Mouse (Mus musculus): ENCODE measurements around the gene Slc16a14. TPM values are rescaled to one million over a fixed set of nuclear protein-coding genes. Genes with fewer than 3 reads are reported as not detected.
A peak's percentile ranks its signal among the peaks of the same experiment; 100 is the strongest.

The Slc16a14 gene
- polyA plus RNA-seq, 1 experiment from 2014 or later: 0.12 TPM

GRCm38 (mm10) chr1:84933472-84934150 lies 1.3 kb downstream of the Slc16a14 start:
- Histone ChIP-seq H3K36me3 (ENCODE audit: control insufficient read depth, insufficient read depth, low read length) (no peaks in the 10 kb centered on the region), H3K4me2 (ENCODE audit: low read length) (peak overlapping the region; percentile 98), H3K27me3 (ENCODE audit: control insufficient read depth, insufficient read depth, low read length) (peaks cover 31% of the 10 kb centered on the region), H3K9ac (ENCODE audit: low read length) (no peak overlapping the region; the same call in 1 of the 2 replicates), H3K27ac (replicated peaks in 1 of 2; ENCODE audit: control insufficient read depth in 1 of 2, insufficient read depth in 1 of 2, low read depth in 2 of 2, low read length in 2 of 2) (no peak overlapping the region), H3K4me3 (ENCODE audit: control insufficient read depth in 1 of 2, insufficient read depth in 1 of 2, low read depth in 1 of 2, low read length in 2 of 2) (peak overlapping the region; percentile 47 to 59), H3K4me1 (ENCODE audit: control insufficient read depth in 2 of 2, insufficient read depth in 2 of 2, low read length in 2 of 2) (peaks cover 3 to 5% of the 10 kb centered on the region in 2 experiments; a peak in 1 of 4 replicates), H3K9me3 (ENCODE audit: control insufficient read depth, low read length) (no peaks in the 10 kb centered on the region)
- 11% methylated on average over 22 of the region's 22 CpGs for WGBS
- no peak for ATAC-seq (ENCODE audit: insufficient number of reproducible peaks, insufficient read depth, low FRiP score, low read depth)

GRCm38 (mm10) chr1:84925599-84925998 lies 9.3 kb downstream of the Slc16a14 start:
- no peaks in the 10 kb centered on the region for H3K36me3 ChIP-seq (ENCODE audit: control insufficient read depth, insufficient read depth, low read length)
- no peak overlapping the region for H3K27ac ChIP-seq (replicated peaks in 1 of 2; ENCODE audit: control insufficient read depth in 1 of 2, insufficient read depth in 1 of 2, low read depth in 2 of 2, low read length in 2 of 2)
- 66% methylated on average over 9 of the region's 9 CpGs for WGBS
- H3K9ac ChIP-seq (ENCODE audit: low read length): no peak overlapping the region
- no peak overlapping the region for H3K4me2 ChIP-seq (ENCODE audit: low read length)
- H3K4me3 ChIP-seq (ENCODE audit: control insufficient read depth in 1 of 2, insufficient read depth in 1 of 2, low read depth in 1 of 2, low read length in 2 of 2): no peak overlapping the region
- H3K9me3 ChIP-seq (ENCODE audit: control insufficient read depth, low read length): no peaks in the 10 kb centered on the region
- peaks cover 0 to 4% of the 10 kb centered on the region in 2 experiments; a peak in 1 of 4 replicates for H3K4me1 ChIP-seq (ENCODE audit: control insufficient read depth in 2 of 2, insufficient read depth in 2 of 2, low read length in 2 of 2)
- no peaks in the 10 kb centered on the region for H3K27me3 ChIP-seq (ENCODE audit: control insufficient read depth, insufficient read depth, low read length)
- ATAC-seq (ENCODE audit: insufficient number of reproducible peaks, insufficient read depth, low FRiP score, low read depth): no peak

DNA sequence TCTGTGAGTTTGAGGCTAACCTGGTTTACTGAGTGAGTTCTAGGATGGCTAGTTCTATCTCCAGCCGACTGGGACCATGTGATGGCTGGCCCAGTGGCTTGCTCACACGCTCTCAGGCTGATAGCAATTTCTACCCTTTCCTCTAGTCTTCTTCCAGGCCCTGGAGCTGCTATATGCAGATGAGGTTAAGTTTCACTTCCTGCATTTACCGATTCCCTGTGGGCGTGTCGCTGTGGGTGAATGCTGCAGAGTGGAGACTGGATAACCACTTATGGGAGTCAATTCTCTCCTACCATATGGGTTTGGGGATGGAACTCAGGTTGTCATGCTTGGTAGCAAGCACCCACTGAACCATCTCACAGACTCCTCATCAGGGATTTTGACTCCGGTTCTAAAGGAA lies 10.8 kb downstream of the Slc16a14 start:
- Histone ChIP-seq H3K36me3 (ENCODE audit: control insufficient read depth, insufficient read depth, low read length) (no peaks in the 10 kb centered on the region), H3K9ac (ENCODE audit: low read length) (no peak overlapping the region), H3K4me3 (ENCODE audit: control insufficient read depth in 1 of 2, insufficient read depth in 1 of 2, low read depth in 1 of 2, low read length in 2 of 2) (no peak overlapping the region), H3K4me1 (ENCODE audit: control insufficient read depth in 2 of 2, insufficient read depth in 2 of 2, low read length in 2 of 2) (peaks cover 0 to 4% of the 10 kb centered on the region in 2 experiments; a peak in 1 of 4 replicates), H3K27me3 (ENCODE audit: control insufficient read depth, insufficient read depth, low read length) (no peaks in the 10 kb centered on the region), H3K27ac (replicated peaks in 1 of 2; ENCODE audit: control insufficient read depth in 1 of 2, insufficient read depth in 1 of 2, low read depth in 2 of 2, low read length in 2 of 2) (no peak overlapping the region), H3K4me2 (ENCODE audit: low read length) (no peak overlapping the region), H3K9me3 (ENCODE audit: control insufficient read depth, low read length) (no peaks in the 10 kb centered on the region)
- WGBS: 72% methylated on average over 6 of the region's 6 CpGs
- ATAC-seq (ENCODE audit: insufficient number of reproducible peaks, insufficient read depth, low FRiP score, low read depth): no peak

DNA sequence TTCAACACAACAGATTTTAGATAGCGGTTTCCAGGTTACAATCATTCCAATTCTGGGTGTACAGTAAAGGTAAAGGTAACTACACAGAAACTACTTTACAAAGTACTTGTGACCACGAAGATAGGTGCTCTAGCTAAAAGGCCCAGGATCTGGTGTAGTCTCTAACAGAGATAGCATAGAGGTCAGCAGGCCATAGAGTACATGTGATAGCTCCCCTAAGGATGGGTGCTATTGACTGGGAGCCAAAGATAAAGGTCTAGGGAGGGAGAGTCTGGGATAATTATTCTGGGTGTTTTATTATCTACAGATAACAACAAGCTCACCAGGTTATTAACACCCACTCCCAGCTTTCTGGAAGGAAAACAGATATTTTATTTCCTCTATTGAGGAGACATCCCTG lies 11.5 kb downstream of the Slc16a14 start:
- no peak overlapping the region for H3K4me2 ChIP-seq (ENCODE audit: low read length)
- ATAC-seq (ENCODE audit: insufficient number of reproducible peaks, insufficient read depth, low FRiP score, low read depth): no peak
- no peak overlapping the region for H3K9ac ChIP-seq (ENCODE audit: low read length)
- peaks cover 0 to 4% of the 10 kb centered on the region in 2 experiments; a peak in 1 of 4 replicates for H3K4me1 ChIP-seq (ENCODE audit: control insufficient read depth in 2 of 2, insufficient read depth in 2 of 2, low read length in 2 of 2)
- H3K27ac ChIP-seq (replicated peaks in 1 of 2; ENCODE audit: control insufficient read depth in 1 of 2, insufficient read depth in 1 of 2, low read depth in 2 of 2, low read length in 2 of 2): no peak overlapping the region
- WGBS: 59% methylated on average over 2 of the region's 2 CpGs
- H3K36me3 ChIP-seq (ENCODE audit: control insufficient read depth, insufficient read depth, low read length): no peaks in the 10 kb centered on the region
- no peaks in the 10 kb centered on the region for H3K9me3 ChIP-seq (ENCODE audit: control insufficient read depth, low read length)
- no peak overlapping the region for H3K4me3 ChIP-seq (ENCODE audit: control insufficient read depth in 1 of 2, insufficient read depth in 1 of 2, low read depth in 1 of 2, low read length in 2 of 2)
- H3K27me3 ChIP-seq (ENCODE audit: control insufficient read depth, insufficient read depth, low read length): no peaks in the 10 kb centered on the region

GRCm38 (mm10) chr1:84918865-84919264 lies 16.1 kb downstream of the Slc16a14 start:
- H3K27me3 ChIP-seq (ENCODE audit: control insufficient read depth, insufficient read depth, low read length): no peaks in the 10 kb centered on the region
- ATAC-seq (ENCODE audit: insufficient number of reproducible peaks, insufficient read depth, low FRiP score, low read depth): no peak
- H3K9me3 ChIP-seq (ENCODE audit: control insufficient read depth, low read length): no peaks in the 10 kb centered on the region
- WGBS: 84% methylated on average over 3 of the region's 3 CpGs
- peaks cover 0 to 4% of the 10 kb centered on the region in 2 experiments; a peak in 1 of 4 replicates for H3K4me1 ChIP-seq (ENCODE audit: control insufficient read depth in 2 of 2, insufficient read depth in 2 of 2, low read length in 2 of 2)
- no peaks in the 10 kb centered on the region for H3K36me3 ChIP-seq (ENCODE audit: control insufficient read depth, insufficient read depth, low read length)
- no peak overlapping the region for H3K27ac ChIP-seq (replicated peaks in 1 of 2; ENCODE audit: control insufficient read depth in 1 of 2, insufficient read depth in 1 of 2, low read depth in 2 of 2, low read length in 2 of 2)
- H3K4me3 ChIP-seq (ENCODE audit: control insufficient read depth in 1 of 2, insufficient read depth in 1 of 2, low read depth in 1 of 2, low read length in 2 of 2): no peak overlapping the region
- no peak overlapping the region for H3K9ac ChIP-seq (ENCODE audit: low read length)
- H3K4me2 ChIP-seq (ENCODE audit: low read length): no peak overlapping the region

DNA sequence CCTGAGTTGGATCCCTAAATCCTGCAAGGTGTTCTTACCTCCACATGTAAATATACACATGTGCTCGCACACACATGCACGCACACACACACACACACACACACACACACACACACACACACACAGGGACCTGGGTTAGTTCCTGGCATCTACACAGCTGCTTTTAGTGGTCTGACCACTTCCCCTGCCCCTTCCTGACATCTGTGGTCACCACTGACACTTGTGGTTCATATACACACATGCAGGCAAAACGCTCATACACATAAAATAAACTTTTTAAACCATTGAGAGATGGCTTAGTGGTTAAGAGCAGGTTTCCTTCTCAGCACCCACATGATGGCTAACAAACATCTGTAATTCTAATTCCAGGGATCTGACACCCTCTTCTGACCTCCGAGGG lies 19.9 kb downstream of the Slc16a14 start:
- 84% methylated on average over 4 of the region's 4 CpGs for WGBS
- Histone ChIP-seq H3K27me3 (ENCODE audit: control insufficient read depth, insufficient read depth, low read length) (no peaks in the 10 kb centered on the region), H3K27ac (replicated peaks in 1 of 2; ENCODE audit: control insufficient read depth in 1 of 2, insufficient read depth in 1 of 2, low read depth in 2 of 2, low read length in 2 of 2) (no peak overlapping the region), H3K4me3 (ENCODE audit: control insufficient read depth in 1 of 2, insufficient read depth in 1 of 2, low read depth in 1 of 2, low read length in 2 of 2) (no peak overlapping the region), H3K9me3 (ENCODE audit: control insufficient read depth, low read length) (no peaks in the 10 kb centered on the region), H3K36me3 (ENCODE audit: control insufficient read depth, insufficient read depth, low read length) (no peaks in the 10 kb centered on the region), H3K4me1 (ENCODE audit: control insufficient read depth in 2 of 2, insufficient read depth in 2 of 2, low read length in 2 of 2) (no peaks in the 10 kb centered on the region), H3K9ac (ENCODE audit: low read length) (no peak overlapping the region), H3K4me2 (ENCODE audit: low read length) (no peak overlapping the region)
- ATAC-seq (ENCODE audit: insufficient number of reproducible peaks, insufficient read depth, low FRiP score, low read depth): no peak

GRCm38 (mm10) chr1:84912571-84912970 lies 22.4 kb downstream of the Slc16a14 start:
- H3K4me2 ChIP-seq (ENCODE audit: low read length): no peak overlapping the region
- H3K27me3 ChIP-seq (ENCODE audit: control insufficient read depth, insufficient read depth, low read length): no peaks in the 10 kb centered on the region
- no peaks in the 10 kb centered on the region for H3K4me1 ChIP-seq (ENCODE audit: control insufficient read depth in 2 of 2, insufficient read depth in 2 of 2, low read length in 2 of 2)
- no peaks in the 10 kb centered on the region for H3K9me3 ChIP-seq (ENCODE audit: control insufficient read depth, low read length)
- no peak overlapping the region for H3K27ac ChIP-seq (replicated peaks in 1 of 2; ENCODE audit: control insufficient read depth in 1 of 2, insufficient read depth in 1 of 2, low read depth in 2 of 2, low read length in 2 of 2)
- no peak overlapping the region for H3K4me3 ChIP-seq (ENCODE audit: control insufficient read depth in 1 of 2, insufficient read depth in 1 of 2, low read depth in 1 of 2, low read length in 2 of 2)
- WGBS: 79% methylated on average over 11 of the region's 11 CpGs
- H3K9ac ChIP-seq (ENCODE audit: low read length): no peak overlapping the region
- no peaks in the 10 kb centered on the region for H3K36me3 ChIP-seq (ENCODE audit: control insufficient read depth, insufficient read depth, low read length)
- ATAC-seq (ENCODE audit: insufficient number of reproducible peaks, insufficient read depth, low FRiP score, low read depth): no peak
